Mouse (Mus musculus): ENCODE results near the gene Snx21.

DNA sequence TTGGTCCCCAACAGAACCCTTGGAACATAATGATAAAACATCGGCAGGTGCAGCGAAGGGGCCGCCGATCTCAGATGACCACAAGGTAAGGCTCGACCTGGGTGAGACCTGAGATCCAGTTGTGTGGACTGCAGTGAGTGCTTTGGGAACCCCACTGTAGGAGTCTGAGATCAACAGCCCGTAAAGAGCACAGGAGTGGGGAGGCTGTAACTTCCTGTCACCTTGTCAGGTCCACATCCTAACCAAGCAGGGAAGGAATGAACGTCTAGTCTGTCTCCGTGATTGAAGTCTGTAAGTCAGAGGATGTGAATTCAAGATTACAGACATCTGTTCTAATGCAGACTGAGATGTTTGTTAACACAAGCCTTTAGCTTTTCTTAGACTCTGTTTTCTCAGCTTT lies 38.9 kb upstream of the Snx21 start:
- TF ChIP-seq TAL1 (IDR thresholded peaks at IDR 0.05; ENCODE audit: low read length), result no peak
- TF ChIP-seq GATA1 (IDR thresholded peaks at IDR 0.05; ENCODE audit: low read length), result no peak

All from erythroblast, embryonic 14.5 days (primary cell).